Mouse (Mus musculus) liver, embryonic 14.5 days (tissue): Measurements from ENCODE around the gene Sh3pxd2a.

ENCODE experiments used
- CTCF ChIP-seq: IDR thresholded peaks from 2 replicates; pipeline ENCODE4 v1.5.1; 2016; ENCODE audit warnings: antibody characterized with exemption, low read depth, control low read depth
- EP300 ChIP-seq: IDR thresholded peaks from 2 replicates; pipeline ENCODE4 v1.6.1; 2016; ENCODE audit warnings: antibody characterized with exemption, low read depth

- TF ChIP-seq CTCF (no peak), EP300 (no peak)
Observed at GRCm38 (mm10) chr19:47444488-47444887, 19.7 kb downstream of the Sh3pxd2a start.
